Mouse (Mus musculus) urinary bladder, postnatal 10 days (tissue): ENCODE results near the gene Zc3h18.

ENCODE experiments used
- DNase-seq: peaks from one replicate; pipeline ENCODE4 v3.0.0; 2022; ENCODE audit warnings: low spot score

Gene Zc3h18

GRCm38 (mm10) chr8:122463651-122464640, 87.5 kb downstream of the Zc3h18 start:
- DNase-seq = no peak

DNA sequence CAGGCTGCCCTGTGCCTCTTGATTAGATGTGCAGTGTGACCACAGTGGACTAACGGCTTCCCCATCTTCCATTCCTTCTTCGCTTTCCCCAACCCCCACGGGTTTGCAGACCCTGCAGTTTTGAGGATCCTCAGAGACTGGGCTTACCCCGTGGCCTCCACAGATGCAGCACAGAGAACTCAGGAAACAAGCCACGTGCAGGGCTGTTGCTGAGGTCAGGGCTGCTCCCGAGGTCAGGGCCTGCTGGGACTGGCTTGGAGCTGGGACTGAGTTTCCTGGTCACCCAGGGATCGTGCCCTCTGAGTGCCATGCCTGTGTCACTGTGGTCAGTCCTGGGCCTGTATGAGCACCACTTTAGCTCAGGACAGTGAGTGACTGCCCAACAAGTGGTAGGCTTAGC, 88.6 kb downstream of the Zc3h18 start:
- DNase-seq = no peak
